Mouse (Mus musculus): ENCODE data around the gene Galnt10. TPM values are rescaled to one million over a fixed set of nuclear protein-coding genes. Genes with fewer than 3 reads are reported as not detected.
A peak's percentile ranks its signal among the peaks of the same experiment; 100 is the strongest.

Gene Galnt10
- polyA plus RNA-seq, 1 experiment from 2014 or later, result 7.1 TPM

DNA sequence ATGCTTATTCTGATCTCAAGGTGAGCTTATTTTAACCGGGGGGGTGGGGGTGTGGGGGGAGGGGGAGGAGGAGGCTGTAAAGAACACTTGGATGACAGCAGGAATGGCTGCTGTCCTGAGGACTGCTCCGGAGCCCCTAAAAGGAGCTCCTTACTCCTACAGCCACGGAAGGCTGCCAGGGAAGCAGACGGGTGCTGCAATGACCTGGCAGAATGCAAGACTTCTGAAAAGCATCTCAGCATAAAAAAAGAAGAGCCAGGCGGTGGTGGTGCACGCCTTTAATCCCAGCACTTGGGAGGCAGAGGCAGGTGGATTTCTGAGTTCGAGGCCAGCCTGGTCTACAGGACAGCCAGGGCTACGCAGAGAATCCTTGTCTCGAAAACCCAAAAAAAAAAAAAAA is 152.6 kb downstream of the Galnt10 start:
- H3K9ac ChIP-seq (ENCODE audit: low read depth, low read length), result no peak overlapping the region
- H3K27me3 ChIP-seq (ENCODE audit: control insufficient read depth, insufficient read depth, low read length), result no peaks in the 10 kb centered on the region
- H3K4me3 ChIP-seq (ENCODE audit: low read depth, low read length), result no peak overlapping the region
- peaks cover 9% of the 10 kb centered on the region for H3K4me1 ChIP-seq (ENCODE audit: control insufficient read depth, insufficient read depth, low read length)
- ATAC-seq (replicated peaks; ENCODE audit: insufficient number of reproducible peaks, low FRiP score, low TSS enrichment), result no peak
- 79% methylated on average over 9 of the region's 9 CpGs for WGBS (ENCODE audit: insufficient replicate concordance)
- no peaks in the 10 kb centered on the region for H3K36me3 ChIP-seq (ENCODE audit: control insufficient read depth, insufficient read depth, low read length)
- H3K9me3 ChIP-seq (replicated peaks; ENCODE audit: control insufficient read depth, low read length), result no peaks in the 10 kb centered on the region
- H3K27ac ChIP-seq (ENCODE audit: low read depth, low read length), result no peak overlapping the region
- H3K4me2 ChIP-seq, result no peak overlapping the region

DNA sequence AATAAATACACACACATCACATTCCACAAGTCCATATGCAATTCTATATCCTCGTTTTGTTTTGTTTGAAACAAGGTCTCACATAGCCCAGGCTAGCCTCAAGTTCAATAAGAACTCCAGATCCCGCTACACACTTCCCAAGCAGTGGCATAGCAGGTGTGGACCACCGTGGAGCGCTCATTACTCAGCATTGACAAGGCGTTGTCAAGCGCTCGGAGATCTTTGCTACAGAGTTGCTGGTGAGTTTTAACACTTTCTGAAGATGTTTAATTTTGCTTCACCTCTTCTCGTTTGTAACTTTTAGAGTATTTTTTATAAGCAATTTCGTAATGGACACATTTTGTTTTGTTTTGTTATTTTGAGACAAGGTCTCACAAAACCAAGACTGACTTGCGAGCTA is 154.2 kb downstream of the Galnt10 start:
- Histone ChIP-seq H3K27ac (ENCODE audit: low read depth, low read length) (no peak overlapping the region), H3K36me3 (ENCODE audit: control insufficient read depth, insufficient read depth, low read length) (no peaks in the 10 kb centered on the region), H3K4me2 (no peak overlapping the region), H3K9me3 (replicated peaks; ENCODE audit: control insufficient read depth, low read length) (no peaks in the 10 kb centered on the region), H3K4me3 (ENCODE audit: low read depth, low read length) (no peak overlapping the region), H3K4me1 (ENCODE audit: control insufficient read depth, insufficient read depth, low read length) (peaks cover 18% of the 10 kb centered on the region), H3K27me3 (ENCODE audit: control insufficient read depth, insufficient read depth, low read length) (no peaks in the 10 kb centered on the region), H3K9ac (ENCODE audit: low read depth, low read length) (no peak overlapping the region)
- no peak for ATAC-seq (replicated peaks; ENCODE audit: insufficient number of reproducible peaks, low FRiP score, low TSS enrichment)
- 80% methylated on average over 10 of the region's 10 CpGs for WGBS (ENCODE audit: insufficient replicate concordance)

DNA sequence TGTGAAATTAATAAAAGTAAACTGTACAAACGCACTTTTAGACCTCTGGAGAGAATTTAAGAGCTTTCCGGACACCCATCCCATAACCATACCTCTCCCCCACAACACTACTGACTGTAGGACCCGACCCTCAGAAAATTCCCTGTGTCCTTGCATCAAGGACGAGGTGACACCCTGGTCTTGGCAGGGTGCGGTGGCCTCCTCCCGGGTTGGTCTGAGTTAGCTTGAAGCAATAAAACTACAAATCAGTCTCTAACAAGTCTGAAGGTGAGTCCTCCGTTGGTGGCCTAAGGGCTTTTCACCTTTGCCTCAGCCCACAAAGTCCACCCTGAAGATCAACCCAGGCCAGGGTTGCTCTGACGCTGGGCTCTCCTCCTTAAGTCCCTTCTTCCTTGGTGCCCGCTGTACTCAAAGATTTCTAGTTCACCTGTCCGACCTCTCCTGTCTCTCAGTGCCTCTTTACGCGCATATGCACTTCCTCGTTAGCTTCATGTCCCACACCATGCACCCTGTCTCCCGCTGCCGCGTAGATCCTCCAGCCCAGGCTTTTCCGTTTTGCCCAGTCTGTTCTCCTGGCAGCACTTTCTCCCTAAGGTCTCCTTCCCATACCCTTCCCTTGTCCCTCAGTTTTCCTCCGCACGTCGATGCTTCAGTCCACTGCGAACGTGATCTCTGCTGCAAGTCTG is 155.2 kb downstream of the Galnt10 start:
- Histone ChIP-seq H3K36me3 (ENCODE audit: control insufficient read depth, insufficient read depth, low read length) (no peaks in the 10 kb centered on the region), H3K9me3 (replicated peaks; ENCODE audit: control insufficient read depth, low read length) (no peaks in the 10 kb centered on the region), H3K4me1 (ENCODE audit: control insufficient read depth, insufficient read depth, low read length) (peaks cover 18% of the 10 kb centered on the region), H3K4me2 (peak overlapping the region; percentile 74), H3K4me3 (ENCODE audit: low read depth, low read length) (peak overlapping the region; percentile 86), H3K9ac (ENCODE audit: low read depth, low read length) (peak overlapping the region; percentile 86), H3K27me3 (ENCODE audit: control insufficient read depth, insufficient read depth, low read length) (no peaks in the 10 kb centered on the region), H3K27ac (ENCODE audit: low read depth, low read length) (peak overlapping the region; percentile 80)
- no peak for ATAC-seq (replicated peaks; ENCODE audit: insufficient number of reproducible peaks, low FRiP score, low TSS enrichment)
- 14% methylated on average over 22 of the region's 22 CpGs for WGBS (ENCODE audit: insufficient replicate concordance)

DNA sequence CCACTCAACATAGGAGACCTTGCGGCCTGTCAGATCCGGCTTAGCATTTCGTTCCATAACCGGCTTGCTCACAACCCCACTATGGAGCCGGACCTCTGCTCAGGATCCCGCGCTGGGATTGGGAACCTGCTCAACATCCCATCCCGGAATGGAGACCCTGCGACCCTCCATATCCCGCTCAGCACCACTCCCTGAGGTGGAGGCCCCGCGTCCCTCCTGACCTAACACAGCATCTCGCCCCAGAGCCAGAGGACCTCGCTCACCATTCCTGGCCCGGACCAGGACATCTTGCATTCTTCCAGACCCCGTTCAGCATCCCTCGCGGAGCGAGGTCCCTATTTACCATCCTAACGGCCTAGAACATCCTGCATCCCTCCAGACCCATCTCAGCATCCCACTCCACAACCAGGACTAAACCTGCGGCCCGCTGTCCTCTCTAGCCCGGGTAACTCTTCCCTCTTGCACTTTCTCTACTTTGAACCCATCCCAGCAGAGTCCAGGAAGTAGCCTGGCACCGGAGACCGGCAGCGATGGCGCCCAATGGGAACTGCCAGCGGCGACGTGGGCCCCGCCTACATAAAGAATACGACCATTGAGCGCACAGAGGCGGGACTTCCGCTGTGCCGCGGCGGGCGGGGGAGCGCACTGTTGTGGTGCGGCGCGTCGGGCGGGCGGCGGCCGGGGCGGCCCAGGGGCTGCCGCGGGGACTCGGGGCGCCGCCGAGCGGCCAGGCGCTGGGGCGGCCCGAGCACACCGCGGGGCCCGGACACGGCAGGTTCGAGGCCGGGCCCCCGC is 155.9 kb downstream of the Galnt10 start, which contains the start of gene Sap30l:
TSS of gene Sap30l (plus strand) at position 667 of the 795 bp plus-strand sequence.
- Histone ChIP-seq H3K4me2 (peak within 1 kb of the TSS; percentile 74), H3K9me3 (replicated peaks; ENCODE audit: control insufficient read depth, low read length) (no peaks in the 10 kb centered on the region), H3K27ac (ENCODE audit: low read depth, low read length) (peak within 1 kb of the TSS; percentile 80), H3K36me3 (ENCODE audit: control insufficient read depth, insufficient read depth, low read length) (no peaks in the 10 kb centered on the region), H3K9ac (ENCODE audit: low read depth, low read length) (peak within 1 kb of the TSS; percentile 86), H3K4me3 (ENCODE audit: low read depth, low read length) (peak within 1 kb of the TSS; percentile 86), H3K4me1 (ENCODE audit: control insufficient read depth, insufficient read depth, low read length) (peaks cover 18% of the 10 kb centered on the region), H3K27me3 (ENCODE audit: control insufficient read depth, insufficient read depth, low read length) (no peaks in the 10 kb centered on the region)
- ATAC-seq (replicated peaks; ENCODE audit: insufficient number of reproducible peaks, low FRiP score, low TSS enrichment), result peak; percentile 93
- under 1% methylated on average over 66 of the region's 66 CpGs for WGBS (ENCODE audit: insufficient replicate concordance)

DNA sequence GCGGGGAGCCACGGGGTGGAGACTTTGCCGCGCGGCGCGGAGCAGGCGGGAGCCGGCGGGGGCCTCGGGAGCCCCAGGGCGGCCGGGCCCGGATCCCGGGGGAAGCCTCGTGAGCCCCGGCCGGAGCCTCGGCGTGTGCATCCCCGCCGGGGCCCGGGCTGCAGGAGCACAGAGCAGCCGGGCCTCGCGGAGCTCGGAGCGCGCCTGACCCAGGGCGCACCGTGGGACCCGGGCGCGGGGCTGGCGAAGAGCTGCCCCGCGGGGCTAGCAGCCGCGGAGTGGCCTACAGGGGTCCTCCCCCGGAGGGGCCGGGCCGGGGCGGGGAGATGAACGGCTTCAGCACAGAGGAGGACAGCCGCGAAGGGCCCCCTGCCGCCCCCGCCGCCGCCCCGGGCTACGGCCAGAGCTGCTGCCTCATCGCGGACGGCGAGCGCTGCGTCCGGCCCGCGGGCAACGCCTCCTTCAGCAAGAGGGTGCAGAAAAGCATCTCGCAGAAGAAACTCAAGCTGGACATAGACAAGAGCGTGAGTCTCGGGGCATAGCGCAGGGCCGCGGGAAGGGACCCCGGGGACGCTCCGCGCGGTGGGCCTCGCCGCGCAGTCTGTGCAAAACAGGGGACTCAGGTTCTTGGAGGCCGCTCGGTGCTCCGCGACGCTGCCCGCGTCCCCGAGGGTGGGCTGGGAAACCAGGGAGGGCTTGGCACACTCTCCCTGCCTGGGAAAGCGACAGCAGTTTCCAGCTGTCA is 156.7 kb downstream of the Galnt10 start:
- Histone ChIP-seq H3K4me2 (peak overlapping the region; percentile 74), H3K27ac (ENCODE audit: low read depth, low read length) (peak overlapping the region; percentile 74), H3K27me3 (ENCODE audit: control insufficient read depth, insufficient read depth, low read length) (no peaks in the 10 kb centered on the region), H3K36me3 (ENCODE audit: control insufficient read depth, insufficient read depth, low read length) (no peaks in the 10 kb centered on the region), H3K9me3 (replicated peaks; ENCODE audit: control insufficient read depth, low read length) (no peaks in the 10 kb centered on the region), H3K9ac (ENCODE audit: low read depth, low read length) (peak overlapping the region; percentile 86), H3K4me1 (ENCODE audit: control insufficient read depth, insufficient read depth, low read length) (peaks cover 18% of the 10 kb centered on the region), H3K4me3 (ENCODE audit: low read depth, low read length) (peak overlapping the region; percentile 86)
- under 1% methylated on average over 71 of the region's 85 CpGs for WGBS (ENCODE audit: insufficient replicate concordance)
- peak; percentile 72 for ATAC-seq (replicated peaks; ENCODE audit: insufficient number of reproducible peaks, low FRiP score, low TSS enrichment)

DNA sequence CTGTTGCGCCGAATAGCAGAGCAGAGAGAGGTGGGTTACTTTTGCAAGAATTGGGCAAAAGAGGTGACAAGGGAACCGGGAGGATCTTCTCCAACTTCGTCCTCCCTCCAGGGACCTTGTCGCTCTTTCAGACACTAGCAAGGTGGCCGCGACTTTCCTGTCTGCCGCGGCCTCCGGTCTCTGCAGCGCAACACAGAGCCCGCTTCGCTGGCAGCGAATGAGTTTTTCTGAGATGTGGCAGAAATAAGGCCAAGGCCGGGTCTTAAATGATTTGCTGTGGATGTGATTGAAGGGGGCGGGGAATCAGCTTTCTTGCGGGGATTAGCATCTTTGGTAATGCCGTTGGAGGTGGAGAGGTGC is 157.2 kb downstream of the Galnt10 start:
- Histone ChIP-seq H3K36me3 (ENCODE audit: control insufficient read depth, insufficient read depth, low read length) (no peaks in the 10 kb centered on the region), H3K27ac (ENCODE audit: low read depth, low read length) (no peak overlapping the region), H3K4me3 (ENCODE audit: low read depth, low read length) (peak overlapping the region; percentile 86), H3K9me3 (replicated peaks; ENCODE audit: control insufficient read depth, low read length) (no peaks in the 10 kb centered on the region), H3K27me3 (ENCODE audit: control insufficient read depth, insufficient read depth, low read length) (no peaks in the 10 kb centered on the region), H3K4me1 (ENCODE audit: control insufficient read depth, insufficient read depth, low read length) (peaks cover 18% of the 10 kb centered on the region), H3K4me2 (peak overlapping the region; percentile 74), H3K9ac (ENCODE audit: low read depth, low read length) (peak overlapping the region; percentile 86)
- under 1% methylated on average over 18 of the region's 18 CpGs for WGBS (ENCODE audit: insufficient replicate concordance)
- no peak for ATAC-seq (replicated peaks; ENCODE audit: insufficient number of reproducible peaks, low FRiP score, low TSS enrichment)

DNA sequence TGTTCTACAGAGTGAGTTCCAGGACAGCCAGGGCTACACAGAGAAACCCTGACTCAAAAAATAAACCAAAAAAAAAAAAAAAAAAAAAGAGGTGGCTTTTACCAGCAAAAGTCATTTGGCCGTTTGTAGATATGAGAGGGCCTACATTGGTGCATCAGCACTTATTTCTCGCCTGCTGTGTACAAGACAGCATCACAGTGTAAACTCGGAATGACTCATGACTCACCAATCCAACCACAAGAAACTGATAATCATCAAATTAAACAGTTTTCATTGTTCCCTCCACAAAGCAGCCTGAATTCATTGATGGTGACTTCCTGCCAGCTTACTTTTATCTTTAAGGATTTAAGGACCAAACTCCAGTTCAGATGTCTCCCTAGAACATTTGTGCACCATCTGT is 159.8 kb downstream of the Galnt10 start:
- Histone ChIP-seq H3K27me3 (ENCODE audit: control insufficient read depth, insufficient read depth, low read length) (no peaks in the 10 kb centered on the region), H3K4me1 (ENCODE audit: control insufficient read depth, insufficient read depth, low read length) (peaks cover 18% of the 10 kb centered on the region), H3K27ac (ENCODE audit: low read depth, low read length) (no peak overlapping the region), H3K4me2 (no peak overlapping the region), H3K9ac (ENCODE audit: low read depth, low read length) (no peak overlapping the region), H3K36me3 (ENCODE audit: control insufficient read depth, insufficient read depth, low read length) (peaks cover 2% of the 10 kb centered on the region; the same call in 1 of the 2 replicates), H3K9me3 (replicated peaks; ENCODE audit: control insufficient read depth, low read length) (no peaks in the 10 kb centered on the region), H3K4me3 (ENCODE audit: low read depth, low read length) (no peak overlapping the region)
- no peak for ATAC-seq (replicated peaks; ENCODE audit: insufficient number of reproducible peaks, low FRiP score, low TSS enrichment)
- 66% methylated on average over 3 of the region's 3 CpGs for WGBS (ENCODE audit: insufficient replicate concordance)

DNA sequence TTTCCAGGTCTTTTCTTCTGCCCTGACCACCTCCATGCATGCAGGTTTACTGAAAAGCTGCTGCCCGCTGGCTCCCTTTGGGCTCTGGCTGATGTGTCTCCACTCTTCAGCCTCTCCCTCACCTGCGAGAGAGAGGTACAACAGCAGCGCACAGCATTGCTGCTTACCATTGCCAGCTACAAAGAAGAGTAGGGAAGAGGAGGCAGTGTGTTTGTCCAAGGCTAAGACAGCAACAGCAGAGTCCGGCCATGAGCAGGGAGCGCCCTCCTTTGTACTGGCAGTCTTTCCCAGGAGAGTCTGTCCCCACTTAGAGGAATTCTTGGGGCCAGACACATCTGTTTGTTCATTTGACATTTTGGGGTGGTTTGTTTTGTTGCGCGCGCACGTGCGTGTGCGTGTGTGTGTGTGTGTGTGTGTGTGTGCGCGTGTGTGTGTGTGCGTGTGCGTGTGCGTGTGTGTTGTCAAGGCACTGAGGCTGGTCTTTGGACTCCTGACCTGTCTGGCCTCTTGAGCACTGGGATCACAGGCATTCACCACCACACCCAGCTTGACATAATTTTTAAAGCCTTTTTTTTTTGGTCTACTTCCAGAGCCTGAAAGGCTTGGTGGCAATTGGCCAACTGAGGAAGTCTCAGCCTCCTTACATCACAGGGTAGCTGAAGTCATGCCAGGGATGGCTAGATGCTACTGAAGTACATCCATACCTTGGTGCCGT is 163.9 kb downstream of the Galnt10 start:
- Histone ChIP-seq H3K4me1 (ENCODE audit: control insufficient read depth, insufficient read depth, low read length) (no peaks in the 10 kb centered on the region; the same call in 1 of the 2 replicates), H3K27ac (ENCODE audit: low read depth, low read length) (no peak overlapping the region), H3K9ac (ENCODE audit: low read depth, low read length) (no peak overlapping the region), H3K4me2 (no peak overlapping the region), H3K36me3 (ENCODE audit: control insufficient read depth, insufficient read depth, low read length) (peaks cover 12% of the 10 kb centered on the region), H3K4me3 (ENCODE audit: low read depth, low read length) (no peak overlapping the region), H3K27me3 (ENCODE audit: control insufficient read depth, insufficient read depth, low read length) (no peaks in the 10 kb centered on the region), H3K9me3 (replicated peaks; ENCODE audit: control insufficient read depth, low read length) (no peaks in the 10 kb centered on the region)
- 95% methylated on average over 17 of the region's 17 CpGs for WGBS (ENCODE audit: insufficient replicate concordance)
- no peak for ATAC-seq (replicated peaks; ENCODE audit: insufficient number of reproducible peaks, low FRiP score, low TSS enrichment)
